Mouse (Mus musculus): Measurements from ENCODE around the gene Cers6.

DNA sequence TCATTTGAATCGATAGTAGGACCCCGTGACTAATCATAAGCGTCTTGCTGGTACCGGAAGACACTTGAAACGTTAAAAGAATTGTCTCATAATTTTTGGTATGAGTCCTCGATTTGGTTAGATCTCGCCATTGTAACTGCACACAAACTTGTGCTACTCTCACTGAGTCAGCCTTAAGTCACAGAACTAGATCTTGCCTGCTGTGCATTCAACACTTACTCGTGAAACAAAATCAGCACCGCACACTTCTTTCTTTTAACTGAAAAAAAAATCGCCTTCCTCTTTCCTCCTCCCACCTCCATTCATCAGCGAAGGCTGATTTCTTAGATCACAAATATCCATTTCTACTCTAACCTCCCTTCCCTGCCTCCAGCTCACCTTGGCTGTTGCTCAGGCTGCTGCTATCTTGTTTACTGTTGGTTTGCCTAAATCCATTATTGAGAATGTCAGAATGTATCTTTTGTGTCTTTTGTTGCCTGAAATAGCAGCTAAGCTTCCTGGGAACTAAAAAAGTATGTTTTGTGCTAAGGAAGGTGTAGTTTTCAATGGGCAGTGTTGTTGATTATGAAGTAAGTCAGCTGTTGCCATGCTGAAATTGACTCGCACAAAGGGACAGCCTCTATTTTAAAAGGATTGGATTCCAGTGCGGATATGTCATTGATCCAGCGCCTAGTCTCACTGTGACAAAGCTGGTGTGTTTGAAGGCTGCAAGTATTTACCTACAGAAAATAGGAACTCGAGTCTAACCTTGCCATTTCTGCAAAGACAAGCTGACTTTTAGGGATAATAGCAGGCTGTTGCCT lies 1.4 kb downstream of the Cers6 start:
- TF ChIP-seq CTCF (IDR thresholded peaks at IDR 0.05; ENCODE audit: control insufficient read depth, insufficient read depth, low read length) (no peak), POLR2A (IDR thresholded peaks at IDR 0.05; ENCODE audit: borderline replicate concordance, control insufficient read depth, low read depth, low read length) (no peak)

Data from bone marrow, adult 2 months (tissue).